Mouse (Mus musculus): Measurements from ENCODE around the gene Ctxn1. TPM values are rescaled to one million over a fixed set of nuclear protein-coding genes. Genes with fewer than 3 reads are reported as not detected.

Gene Ctxn1
- polyA plus RNA-seq, 1 experiment from 2014 or later: 236 TPM

- H3K4me2 ChIP-seq (ENCODE audit: low read length): no peak overlapping the region
- 64% methylated on average over 6 of the region's 6 CpGs for WGBS
- H3K4me1 ChIP-seq (ENCODE audit: control insufficient read depth, insufficient read depth, low read length): peaks cover 35% of the 10 kb centered on the region
Measured at GRCm38 (mm10) chr8:4211097-4211496, 48.0 kb downstream of the Ctxn1 start.

More at GRCm38 (mm10) chr8:4211097-4211496, 48.0 kb downstream of the Ctxn1 start:
- no peaks in the 10 kb centered on the region for H3K9me3 ChIP-seq (replicated peaks; ENCODE audit: control insufficient read depth, low read length)
- 0 out of 2 replicates have a peak, but pooled peaks cover 3% of the 10 kb centered on the region for H3K27me3 ChIP-seq (replicated peaks; ENCODE audit: control insufficient read depth, insufficient read depth, low read length)
- ATAC-seq: no peak
- no peak overlapping the region for H3K4me3 ChIP-seq (ENCODE audit: low read depth, low read length)
- peaks cover 59% of the 10 kb centered on the region for H3K36me3 ChIP-seq (ENCODE audit: control insufficient read depth, insufficient read depth, low read length)
- no peak overlapping the region for H3K27ac ChIP-seq (ENCODE audit: low read depth, low read length)
- no peak overlapping the region for H3K9ac ChIP-seq (ENCODE audit: low read length)
- DNase-seq (ENCODE audit: low spot score): no peak

Other genes starting within 250 kb of the Ctxn1 start
- 0.25 and 0.51 TPM in 2 replicates for gene Cd209f, start 153.4 kb downstream of the Ctxn1 start, polyA plus RNA-seq (2014; fragmentation: Nextera tagmentation; extraction: Ambion mirVana)
- not detected in 2 replicates for gene Cd209g, start 125.2 kb downstream of the Ctxn1 start, polyA plus RNA-seq (2014; fragmentation: Nextera tagmentation; extraction: Ambion mirVana)
- 45.9 and 70.0 TPM in 2 replicates for gene Evi5l, start 92.7 kb downstream of the Ctxn1 start, polyA plus RNA-seq (2014; fragmentation: Nextera tagmentation; extraction: Ambion mirVana)
- 25.3 and 38.7 TPM in 2 replicates for gene Prr36, start 41.8 kb downstream of the Ctxn1 start, polyA plus RNA-seq (2014; fragmentation: Nextera tagmentation; extraction: Ambion mirVana)
- not detected in 2 replicates for gene Lrrc8e, start 32.4 kb downstream of the Ctxn1 start, polyA plus RNA-seq (2014; fragmentation: Nextera tagmentation; extraction: Ambion mirVana)
- gene Map2k7, start 20.5 kb downstream of the Ctxn1 start, polyA plus RNA-seq (2014; fragmentation: Nextera tagmentation; extraction: Ambion mirVana): 20.3 and 22.7 TPM in 2 replicates
- 0.51 TPM in 1 of 2 replicates, not detected in the other for gene Gm49320, start 20.4 kb downstream of the Ctxn1 start, polyA plus RNA-seq (2014; fragmentation: Nextera tagmentation; extraction: Ambion mirVana)
- gene Tgfbr3l, start 11.1 kb downstream of the Ctxn1 start, polyA plus RNA-seq (2014; fragmentation: Nextera tagmentation; extraction: Ambion mirVana): 2.1 and 2.8 TPM in 2 replicates
- 59.9 and 81.8 TPM in 2 replicates for gene Snapc2, start 6.2 kb downstream of the Ctxn1 start, polyA plus RNA-seq (2014; fragmentation: Nextera tagmentation; extraction: Ambion mirVana)
- 49.9 and 51.3 TPM in 2 replicates for gene Timm44, start 16.6 kb upstream of the Ctxn1 start, polyA plus RNA-seq (2014; fragmentation: Nextera tagmentation; extraction: Ambion mirVana)
- 12.2 and 16.3 TPM in 2 replicates for gene Ccl25, start 65.9 kb upstream of the Ctxn1 start, polyA plus RNA-seq (2014; fragmentation: Nextera tagmentation; extraction: Ambion mirVana)
- 134 and 153 TPM in 2 replicates for gene Elavl1, start 66.1 kb upstream of the Ctxn1 start, polyA plus RNA-seq (2014; fragmentation: Nextera tagmentation; extraction: Ambion mirVana)
- 21.8 and 25.1 TPM in 2 replicates for gene Cers4, start 233.8 kb upstream of the Ctxn1 start, polyA plus RNA-seq (2014; fragmentation: Nextera tagmentation; extraction: Ambion mirVana)

All from forebrain, embryonic 14.5 days (tissue).